Mouse (Mus musculus): ENCODE measurements at regions not wholly inside any gene's neighbourhood (a gene's known extent, or its start where the extent isn't known, plus 50 kb on each side); places are given as distances from the start of the nearest gene placed in this dataset.
A peak's percentile ranks its signal among the peaks of the same experiment; 100 is the strongest.

DNA sequence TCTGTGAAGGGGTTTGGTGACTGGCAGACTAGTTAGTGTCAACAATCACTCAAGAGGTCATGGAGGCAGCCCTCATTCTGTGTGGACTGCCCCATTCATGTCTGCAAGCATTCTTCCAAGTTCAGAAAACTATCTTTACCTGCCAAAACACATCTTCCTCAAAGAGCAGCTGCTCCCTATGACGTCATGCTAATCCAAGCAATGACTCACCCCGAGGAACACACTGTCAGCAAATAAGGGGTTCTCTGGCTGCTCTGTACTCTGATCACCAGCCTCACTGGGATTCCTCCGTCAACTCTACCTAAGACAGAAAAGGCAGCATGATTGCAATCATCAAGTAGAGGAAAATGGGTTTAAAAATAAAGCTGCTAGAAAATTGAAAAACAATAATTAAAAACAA lies 165.4 kb upstream of the Nabp1 start:
- Histone ChIP-seq H3K27me3 (ENCODE audit: control insufficient read depth, insufficient read depth, low read length) (no peaks in the 10 kb centered on the region), H3K27ac (ENCODE audit: insufficient read depth, low read length) (no peak overlapping the region), H3K4me1 (ENCODE audit: control insufficient read depth, insufficient read depth, low read length) (no peaks in the 10 kb centered on the region), H3K4me3 (replicated peaks; ENCODE audit: insufficient read depth, low read depth, low read length) (no peak overlapping the region)
- no peak for TF ChIP-seq POLR2A (IDR thresholded peaks at IDR 0.05; ENCODE audit: borderline replicate concordance, insufficient read depth, low read length)
- TF ChIP-seq CTCF (IDR thresholded peaks at IDR 0.05; ENCODE audit: borderline replicate concordance, insufficient read depth, low read depth, low read length): no peak
- 35% methylated on average over 3 of the region's 3 CpGs for WGBS
- DNase-seq: peak in 1 of 2 experiments; percentile 31

DNA sequence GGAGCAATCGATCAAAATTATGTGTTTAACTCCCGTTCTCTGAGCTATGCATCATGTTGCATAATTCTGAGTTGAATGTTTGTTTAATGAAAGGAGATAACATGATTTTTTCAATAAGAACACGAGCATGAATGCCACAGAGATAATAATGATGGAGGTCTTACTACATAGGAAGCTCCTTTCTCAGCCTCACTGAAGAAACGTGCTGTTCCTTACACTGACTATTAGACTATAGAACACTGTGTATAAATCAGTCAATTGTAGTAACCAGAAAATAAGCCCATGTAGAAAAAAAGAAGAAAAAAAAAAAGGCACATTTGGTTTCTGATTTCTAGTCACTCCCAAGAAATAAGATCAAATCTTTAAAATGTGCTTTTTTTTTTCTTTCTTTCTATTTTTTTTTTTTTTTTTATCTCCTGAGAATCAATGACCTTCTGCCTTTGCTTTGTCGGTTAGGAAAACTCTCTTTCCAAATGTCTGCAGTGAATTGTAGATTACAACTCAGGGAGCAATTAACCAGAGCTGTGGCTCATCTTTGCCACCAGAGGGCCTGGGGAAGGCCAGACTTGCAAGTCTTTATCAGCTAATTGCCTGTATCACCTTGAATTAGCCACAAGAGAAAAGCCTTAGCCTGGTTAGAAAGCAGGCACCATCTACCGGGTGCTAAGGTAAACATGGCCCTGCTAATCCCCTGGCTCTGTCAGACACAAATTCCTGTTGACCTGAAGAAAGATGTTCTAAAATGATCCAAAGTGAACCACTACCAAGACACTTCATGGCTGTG lies 160.5 kb upstream of the Nabp1 start:
- no peak overlapping the region for H3K4me3 ChIP-seq (replicated peaks; ENCODE audit: insufficient read depth, low read depth, low read length)
- WGBS: 86% methylated on average over 6 of the region's 6 CpGs
- no peak overlapping the region for H3K27ac ChIP-seq (ENCODE audit: insufficient read depth, low read length)
- TF ChIP-seq POLR2A (IDR thresholded peaks at IDR 0.05; ENCODE audit: borderline replicate concordance, insufficient read depth, low read length): no peak
- no peak for TF ChIP-seq CTCF (IDR thresholded peaks at IDR 0.05; ENCODE audit: borderline replicate concordance, insufficient read depth, low read depth, low read length)
- no peak for DNase-seq
- H3K4me1 ChIP-seq (ENCODE audit: control insufficient read depth, insufficient read depth, low read length): no peaks in the 10 kb centered on the region
- H3K27me3 ChIP-seq (ENCODE audit: control insufficient read depth, insufficient read depth, low read length): no peaks in the 10 kb centered on the region

DNA sequence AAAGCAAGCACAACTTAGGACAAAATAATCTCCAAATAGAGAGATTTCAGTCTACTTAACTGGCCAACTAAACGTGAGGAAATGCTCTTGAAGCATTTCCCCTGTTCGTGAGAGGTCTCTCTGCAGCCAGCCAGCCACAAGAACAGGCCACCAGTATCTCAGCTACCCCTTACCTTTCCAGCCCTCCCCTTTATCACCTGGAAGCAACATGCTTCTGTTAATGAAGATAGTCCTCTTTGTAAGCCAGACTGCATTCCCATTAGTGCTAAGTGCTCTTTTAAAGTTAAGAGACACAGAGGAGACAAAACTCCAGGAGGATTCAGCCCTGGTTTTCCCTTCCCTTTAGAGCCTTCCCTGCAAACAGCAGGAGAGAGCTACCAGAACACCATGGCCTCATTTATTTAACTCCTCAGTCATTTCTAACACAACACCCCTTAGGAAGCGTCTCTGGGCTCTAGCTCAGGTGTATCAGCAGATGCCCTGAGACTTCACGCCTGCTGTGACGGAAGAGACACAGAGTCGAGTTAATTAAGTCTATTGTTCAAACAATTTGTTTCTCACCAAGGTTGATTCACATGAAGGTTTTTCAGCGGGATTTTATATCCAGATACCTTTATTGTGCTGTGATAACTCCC lies 157.8 kb upstream of the Nabp1 start:
- WGBS: 44% methylated on average over 7 of the region's 7 CpGs
- no peak for TF ChIP-seq POLR2A (IDR thresholded peaks at IDR 0.05; ENCODE audit: borderline replicate concordance, insufficient read depth, low read length)
- TF ChIP-seq CTCF (IDR thresholded peaks at IDR 0.05; ENCODE audit: borderline replicate concordance, insufficient read depth, low read depth, low read length): no peak

DNA sequence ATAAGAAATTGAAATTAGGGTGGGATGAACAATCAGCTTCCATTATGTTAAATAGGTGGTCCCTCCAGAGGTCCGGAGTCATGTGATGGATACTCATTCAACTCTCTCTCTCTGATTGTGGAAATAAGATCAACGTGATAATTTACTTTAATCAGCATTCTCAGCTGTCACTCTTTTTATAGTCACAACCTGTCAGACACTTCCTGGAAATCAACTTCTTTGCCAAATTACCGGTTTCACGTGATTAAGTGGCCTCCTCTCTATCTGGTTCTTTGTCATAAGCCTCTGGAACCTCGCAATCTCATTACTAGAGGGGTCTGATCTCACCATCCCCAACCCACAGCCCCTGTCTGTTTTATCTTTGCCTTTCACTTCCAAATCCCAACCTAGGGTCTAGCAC lies 155.6 kb upstream of the Nabp1 start:
- no peak for TF ChIP-seq CTCF (IDR thresholded peaks at IDR 0.05; ENCODE audit: borderline replicate concordance, insufficient read depth, low read depth, low read length)
- no peak for TF ChIP-seq POLR2A (IDR thresholded peaks at IDR 0.05; ENCODE audit: borderline replicate concordance, insufficient read depth, low read length)
- Histone ChIP-seq H3K27me3 (ENCODE audit: control insufficient read depth, insufficient read depth, low read length) (no peaks in the 10 kb centered on the region), H3K4me3 (replicated peaks; ENCODE audit: insufficient read depth, low read depth, low read length) (no peak overlapping the region), H3K4me1 (ENCODE audit: control insufficient read depth, insufficient read depth, low read length) (no peaks in the 10 kb centered on the region), H3K27ac (ENCODE audit: insufficient read depth, low read length) (no peak overlapping the region)
- WGBS: 70% methylated on average over 5 of the region's 5 CpGs
- no peak for DNase-seq

More for the DNA sequence above, 157.8 kb upstream of the Nabp1 start:
- H3K4me1 ChIP-seq (ENCODE audit: control insufficient read depth, insufficient read depth, low read length): no peaks in the 10 kb centered on the region
- peak in 1 of 2 experiments; percentile 37 for DNase-seq
- no peaks in the 10 kb centered on the region for H3K27me3 ChIP-seq (ENCODE audit: control insufficient read depth, insufficient read depth, low read length)
- H3K4me3 ChIP-seq (replicated peaks; ENCODE audit: insufficient read depth, low read depth, low read length): no peak overlapping the region
- no peak overlapping the region for H3K27ac ChIP-seq (ENCODE audit: insufficient read depth, low read length)

DNA sequence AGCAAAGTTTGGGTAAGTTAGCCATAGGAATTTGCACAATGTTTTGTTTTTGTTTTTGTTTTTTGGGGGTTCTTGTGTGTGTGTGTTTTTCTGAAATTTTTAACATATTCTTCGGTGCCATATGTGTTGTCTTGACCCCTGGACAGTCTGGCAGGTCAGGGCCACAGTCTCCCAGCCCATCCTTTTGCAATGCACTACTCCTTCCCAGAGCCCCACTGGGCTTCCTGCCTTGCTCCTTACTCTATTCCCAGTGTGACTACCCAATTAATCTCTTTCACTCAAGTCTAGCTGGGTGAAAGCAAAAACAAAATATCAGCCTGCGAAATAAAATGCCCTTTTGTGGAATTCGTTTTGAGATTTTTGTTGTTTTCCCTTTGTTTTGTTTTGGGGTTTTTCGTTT lies 154.6 kb upstream of the Nabp1 start:
- H3K27me3 ChIP-seq (ENCODE audit: control insufficient read depth, insufficient read depth, low read length): no peaks in the 10 kb centered on the region
- 89% methylated on average over 4 of the region's 4 CpGs for WGBS
- TF ChIP-seq CTCF (IDR thresholded peaks at IDR 0.05; ENCODE audit: borderline replicate concordance, insufficient read depth, low read depth, low read length): no peak
- no peak for TF ChIP-seq POLR2A (IDR thresholded peaks at IDR 0.05; ENCODE audit: borderline replicate concordance, insufficient read depth, low read length)
- H3K4me1 ChIP-seq (ENCODE audit: control insufficient read depth, insufficient read depth, low read length): no peaks in the 10 kb centered on the region
- DNase-seq: no peak
- no peak overlapping the region for H3K27ac ChIP-seq (ENCODE audit: insufficient read depth, low read length)
- H3K4me3 ChIP-seq (replicated peaks; ENCODE audit: insufficient read depth, low read depth, low read length): no peak overlapping the region

DNA sequence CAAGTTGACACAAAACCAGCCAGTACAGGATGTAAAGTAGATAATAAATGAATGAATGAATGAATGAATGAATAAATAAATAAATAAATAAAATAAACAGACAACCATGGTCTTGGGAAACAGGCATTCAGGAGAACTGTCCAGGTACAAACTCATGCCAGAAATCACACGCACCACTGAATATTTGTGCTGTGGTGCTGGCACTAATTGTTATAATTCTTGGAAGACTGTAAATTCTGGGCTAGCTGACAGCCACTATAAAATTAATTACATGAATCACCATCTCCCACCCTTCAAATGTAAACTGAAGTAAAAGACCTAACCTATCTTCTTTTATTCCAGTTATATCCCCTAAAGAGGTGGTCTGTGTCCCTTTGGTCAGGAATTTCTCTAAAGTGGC lies 151.6 kb upstream of the Nabp1 start:
- WGBS: 24% methylated on average over 1 of the region's 1 CpGs
- Histone ChIP-seq H3K4me1 (ENCODE audit: control insufficient read depth, insufficient read depth, low read length) (peaks cover 3% of the 10 kb centered on the region; the same call in 1 of the 2 replicates), H3K27ac (ENCODE audit: insufficient read depth, low read length) (no peak overlapping the region), H3K4me3 (replicated peaks; ENCODE audit: insufficient read depth, low read depth, low read length) (no peak overlapping the region), H3K27me3 (ENCODE audit: control insufficient read depth, insufficient read depth, low read length) (no peaks in the 10 kb centered on the region)
- no peak for TF ChIP-seq POLR2A (IDR thresholded peaks at IDR 0.05; ENCODE audit: borderline replicate concordance, insufficient read depth, low read length)
- no peak for TF ChIP-seq CTCF (IDR thresholded peaks at IDR 0.05; ENCODE audit: borderline replicate concordance, insufficient read depth, low read depth, low read length)
- peak in 1 of 2 experiments; percentile 56 for DNase-seq

DNA sequence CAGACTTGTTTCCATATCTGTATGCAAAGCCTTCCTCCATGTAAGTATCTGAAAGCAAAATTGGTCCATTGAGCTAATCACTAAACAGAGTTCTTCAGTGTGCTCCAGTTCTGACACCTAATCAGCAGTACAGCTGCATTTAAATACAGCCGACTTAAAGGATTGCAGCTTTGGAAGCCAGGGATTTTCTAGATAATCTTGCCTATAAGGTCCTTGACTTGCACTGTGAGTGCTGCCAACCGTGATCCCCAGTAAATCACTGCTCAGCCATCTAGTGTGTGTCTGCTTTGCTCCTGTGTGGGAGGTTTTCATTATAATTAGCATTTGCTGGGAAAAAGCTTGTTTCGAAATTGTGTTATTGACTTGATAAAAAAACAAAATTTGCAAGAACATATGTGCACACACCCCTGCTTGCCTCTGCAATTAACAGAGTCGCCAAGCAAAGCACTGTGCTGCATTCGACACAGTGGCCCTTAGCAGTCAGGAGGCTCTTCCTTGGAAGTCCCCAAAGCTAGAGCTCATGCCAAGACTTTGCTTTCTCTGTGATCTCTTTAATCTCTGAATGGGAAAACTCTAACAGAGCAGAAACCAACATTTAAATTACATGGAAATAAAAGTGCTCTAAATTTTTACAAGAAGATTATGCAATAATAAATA lies 150.0 kb upstream of the Nabp1 start:
- TF ChIP-seq CTCF (IDR thresholded peaks at IDR 0.05; ENCODE audit: borderline replicate concordance, insufficient read depth, low read depth, low read length): no peak
- no peak for TF ChIP-seq POLR2A (IDR thresholded peaks at IDR 0.05; ENCODE audit: borderline replicate concordance, insufficient read depth, low read length)

More for the DNA sequence above, 150.0 kb upstream of the Nabp1 start:
- Histone ChIP-seq H3K4me1 (ENCODE audit: control insufficient read depth, insufficient read depth, low read length) (peaks cover 5% of the 10 kb centered on the region; the same call in 1 of the 2 replicates), H3K4me3 (replicated peaks; ENCODE audit: insufficient read depth, low read depth, low read length) (no peak overlapping the region), H3K27ac (ENCODE audit: insufficient read depth, low read length) (no peak overlapping the region), H3K27me3 (ENCODE audit: control insufficient read depth, insufficient read depth, low read length) (no peaks in the 10 kb centered on the region)
- no peak for DNase-seq
- WGBS: 84% methylated on average over 5 of the region's 5 CpGs
